Mouse (Mus musculus): ENCODE measurements around the gene Cxcl2. TPM values are rescaled to one million over a fixed set of nuclear protein-coding genes. Genes with fewer than 3 reads are reported as not detected.

The Cxcl2 gene
- polyA plus RNA-seq, 1 experiment from 2014 or later, result not detected

DNA sequence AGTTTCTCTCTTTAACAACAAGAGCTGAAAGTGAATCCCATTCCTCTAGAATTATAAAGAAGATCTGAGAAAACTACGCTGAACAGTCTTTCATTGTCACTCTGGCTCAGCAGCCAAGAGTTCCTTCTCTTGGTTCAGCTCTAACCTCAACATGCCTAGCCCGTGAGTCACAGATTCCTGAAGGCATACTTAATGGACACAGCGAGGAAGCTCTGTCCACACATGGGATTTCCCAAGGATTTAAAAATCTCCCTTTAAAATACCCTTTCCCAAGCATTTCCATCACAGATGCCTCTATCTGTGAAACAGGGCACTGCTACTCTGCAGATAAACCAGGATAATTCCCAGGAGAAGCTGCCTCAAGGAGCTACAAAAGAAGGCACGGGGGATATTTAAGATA, 27.6 kb upstream of the Cxcl2 start:
- no peak for ATAC-seq (ENCODE audit: insufficient number of reproducible peaks, insufficient read depth, low FRiP score, low read depth)
- Histone ChIP-seq H3K4me2 (replicated peaks; ENCODE audit: low read depth, low read length) (no peak overlapping the region), H3K27ac (ENCODE audit: low read length) (no peak overlapping the region), H3K27me3 (ENCODE audit: control insufficient read depth, insufficient read depth, low read length) (no peaks in the 10 kb centered on the region), H3K4me3 (ENCODE audit: low read depth, low read length) (no peak overlapping the region), H3K36me3 (ENCODE audit: control insufficient read depth, insufficient read depth, low read length) (no peaks in the 10 kb centered on the region), H3K9ac (replicated peaks; ENCODE audit: low read depth, low read length) (no peak overlapping the region), H3K9me3 (ENCODE audit: control insufficient read depth, low read depth, low read length) (no peaks in the 10 kb centered on the region), H3K4me1 (ENCODE audit: control insufficient read depth, insufficient read depth, low read length) (no peaks in the 10 kb centered on the region)
- 52% methylated on average over 4 of the region's 4 CpGs for WGBS

GRCm38 (mm10) chr5:90876471-90877172, 27.0 kb upstream of the Cxcl2 start:
- 61% methylated on average over 8 of the region's 8 CpGs for WGBS
- no peak overlapping the region for H3K9ac ChIP-seq (replicated peaks; ENCODE audit: low read depth, low read length)
- H3K4me1 ChIP-seq (ENCODE audit: control insufficient read depth, insufficient read depth, low read length), result no peaks in the 10 kb centered on the region
- H3K4me3 ChIP-seq (ENCODE audit: low read depth, low read length), result no peak overlapping the region
- no peaks in the 10 kb centered on the region for H3K27me3 ChIP-seq (ENCODE audit: control insufficient read depth, insufficient read depth, low read length)
- H3K9me3 ChIP-seq (ENCODE audit: control insufficient read depth, low read depth, low read length), result no peaks in the 10 kb centered on the region
- no peak overlapping the region for H3K27ac ChIP-seq (ENCODE audit: low read length)
- no peaks in the 10 kb centered on the region for H3K36me3 ChIP-seq (ENCODE audit: control insufficient read depth, insufficient read depth, low read length)
- no peak overlapping the region for H3K4me2 ChIP-seq (replicated peaks; ENCODE audit: low read depth, low read length)
- ATAC-seq (ENCODE audit: insufficient number of reproducible peaks, insufficient read depth, low FRiP score, low read depth), result no peak

DNA sequence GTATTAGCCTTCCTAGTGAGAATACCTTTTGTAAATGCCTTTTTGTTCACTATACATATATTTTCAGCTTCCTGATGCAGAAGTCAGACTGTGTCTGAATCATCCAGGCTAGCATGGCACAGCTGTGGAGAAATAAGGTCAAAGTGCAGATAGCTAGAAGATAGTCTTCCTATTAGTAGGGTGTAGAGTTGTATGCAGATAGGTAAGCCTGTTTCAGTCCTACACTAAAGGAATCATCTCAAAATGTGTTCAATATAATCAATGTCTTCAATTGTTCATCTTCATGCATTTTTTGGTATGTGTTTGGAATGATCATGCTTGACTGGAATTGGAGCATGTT, 26.5 kb upstream of the Cxcl2 start:
- H3K36me3 ChIP-seq (ENCODE audit: control insufficient read depth, insufficient read depth, low read length), result no peaks in the 10 kb centered on the region

DNA sequence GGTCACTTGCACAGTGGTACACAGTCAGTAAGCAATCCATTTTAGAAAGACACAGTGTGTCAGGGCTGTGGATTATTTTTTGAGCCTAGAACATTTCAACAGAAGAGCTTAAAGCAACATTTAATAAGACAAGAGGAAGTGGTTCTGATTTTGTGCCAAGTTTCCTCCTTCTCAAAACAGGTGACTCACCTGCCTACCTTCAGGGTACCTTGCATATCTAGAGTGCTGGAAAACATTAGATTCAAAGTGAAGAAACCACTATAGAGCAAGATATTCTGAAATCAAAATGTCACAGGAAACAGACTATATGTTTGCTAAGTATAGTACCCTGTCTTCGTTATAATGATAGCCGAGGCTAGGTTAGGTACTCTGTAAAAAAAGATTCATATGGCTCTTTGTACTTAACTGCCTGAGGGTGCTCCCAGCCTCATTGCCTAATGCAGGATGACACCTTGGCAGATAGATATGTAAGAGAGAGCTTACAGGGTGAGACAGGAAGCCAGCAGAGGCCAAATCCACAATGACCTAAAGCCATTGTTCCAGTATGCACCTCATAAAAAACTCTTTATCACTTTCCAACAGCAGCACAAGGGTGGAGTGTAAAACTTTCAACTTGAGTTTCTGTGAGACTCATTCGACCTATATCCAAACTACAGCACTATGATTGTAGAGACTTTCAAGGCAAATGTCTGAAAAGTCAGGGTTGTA, 24.2 kb upstream of the Cxcl2 start:
- no peaks in the 10 kb centered on the region for H3K36me3 ChIP-seq (ENCODE audit: control insufficient read depth, insufficient read depth, low read length)
- no peak overlapping the region for H3K27ac ChIP-seq (ENCODE audit: low read length)
- no peaks in the 10 kb centered on the region for H3K9me3 ChIP-seq (ENCODE audit: control insufficient read depth, low read depth, low read length)
- H3K27me3 ChIP-seq (ENCODE audit: control insufficient read depth, insufficient read depth, low read length), result no peaks in the 10 kb centered on the region
- H3K4me3 ChIP-seq (ENCODE audit: low read depth, low read length), result no peak overlapping the region
- 84% methylated on average over 3 of the region's 3 CpGs for WGBS
- no peak overlapping the region for H3K9ac ChIP-seq (replicated peaks; ENCODE audit: low read depth, low read length)
- H3K4me2 ChIP-seq (replicated peaks; ENCODE audit: low read depth, low read length), result no peak overlapping the region
- no peak for ATAC-seq (ENCODE audit: insufficient number of reproducible peaks, insufficient read depth, low FRiP score, low read depth)
- H3K4me1 ChIP-seq (ENCODE audit: control insufficient read depth, insufficient read depth, low read length), result no peaks in the 10 kb centered on the region

More for the DNA sequence above, 26.5 kb upstream of the Cxcl2 start:
- Histone ChIP-seq H3K27ac (ENCODE audit: low read length) (no peak overlapping the region), H3K27me3 (ENCODE audit: control insufficient read depth, insufficient read depth, low read length) (no peaks in the 10 kb centered on the region), H3K4me1 (ENCODE audit: control insufficient read depth, insufficient read depth, low read length) (no peaks in the 10 kb centered on the region), H3K9ac (replicated peaks; ENCODE audit: low read depth, low read length) (no peak overlapping the region), H3K9me3 (ENCODE audit: control insufficient read depth, low read depth, low read length) (no peaks in the 10 kb centered on the region), H3K4me2 (replicated peaks; ENCODE audit: low read depth, low read length) (no peak overlapping the region), H3K4me3 (ENCODE audit: low read depth, low read length) (no peak overlapping the region)
- ATAC-seq (ENCODE audit: insufficient number of reproducible peaks, insufficient read depth, low FRiP score, low read depth), result no peak

DNA sequence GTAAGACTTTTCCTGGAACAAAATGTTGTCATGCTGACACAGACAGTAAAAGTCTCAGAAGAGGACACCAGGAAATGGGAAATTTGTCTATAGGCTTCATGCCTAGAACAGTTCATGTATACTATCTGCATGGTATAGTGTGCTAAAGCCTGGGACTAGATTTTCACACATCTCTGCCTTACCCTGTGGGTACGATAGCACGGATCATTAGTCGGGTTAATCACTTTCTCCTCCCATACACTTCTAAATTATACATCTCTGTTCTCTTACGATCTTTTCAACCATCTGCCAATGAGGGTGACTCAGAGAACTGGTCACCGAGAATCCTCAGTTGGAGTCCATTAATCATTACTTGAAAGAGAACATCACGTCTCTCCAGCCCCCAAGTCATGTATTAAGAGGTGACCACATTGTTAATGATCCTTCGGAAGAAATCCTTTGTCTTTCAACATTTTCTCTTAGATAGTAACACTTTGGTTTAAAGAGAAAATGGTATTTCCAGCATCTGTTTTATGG, 23.3 kb upstream of the Cxcl2 start:
- H3K9me3 ChIP-seq (ENCODE audit: control insufficient read depth, low read depth, low read length), result no peaks in the 10 kb centered on the region
- H3K4me2 ChIP-seq (replicated peaks; ENCODE audit: low read depth, low read length), result no peak overlapping the region
- H3K9ac ChIP-seq (replicated peaks; ENCODE audit: low read depth, low read length), result no peak overlapping the region
- H3K27me3 ChIP-seq (ENCODE audit: control insufficient read depth, insufficient read depth, low read length), result no peaks in the 10 kb centered on the region
- WGBS, result 83% methylated on average over 7 of the region's 7 CpGs
- H3K36me3 ChIP-seq (ENCODE audit: control insufficient read depth, insufficient read depth, low read length), result no peaks in the 10 kb centered on the region
- no peaks in the 10 kb centered on the region for H3K4me1 ChIP-seq (ENCODE audit: control insufficient read depth, insufficient read depth, low read length)
- H3K27ac ChIP-seq (ENCODE audit: low read length), result no peak overlapping the region
- no peak for ATAC-seq (ENCODE audit: insufficient number of reproducible peaks, insufficient read depth, low FRiP score, low read depth)
- no peak overlapping the region for H3K4me3 ChIP-seq (ENCODE audit: low read depth, low read length)

GRCm38 (mm10) chr5:90881021-90881420, 22.6 kb upstream of the Cxcl2 start:
- WGBS, result 90% methylated on average over 4 of the region's 4 CpGs
- no peaks in the 10 kb centered on the region for H3K4me1 ChIP-seq (ENCODE audit: control insufficient read depth, insufficient read depth, low read length)
- no peak overlapping the region for H3K9ac ChIP-seq (replicated peaks; ENCODE audit: low read depth, low read length)
- ATAC-seq (ENCODE audit: insufficient number of reproducible peaks, insufficient read depth, low FRiP score, low read depth), result no peak
- no peaks in the 10 kb centered on the region for H3K9me3 ChIP-seq (ENCODE audit: control insufficient read depth, low read depth, low read length)
- H3K27ac ChIP-seq (ENCODE audit: low read length), result no peak overlapping the region
- no peak overlapping the region for H3K4me3 ChIP-seq (ENCODE audit: low read depth, low read length)
- no peak overlapping the region for H3K4me2 ChIP-seq (replicated peaks; ENCODE audit: low read depth, low read length)
- no peaks in the 10 kb centered on the region for H3K27me3 ChIP-seq (ENCODE audit: control insufficient read depth, insufficient read depth, low read length)
- no peaks in the 10 kb centered on the region for H3K36me3 ChIP-seq (ENCODE audit: control insufficient read depth, insufficient read depth, low read length)

DNA sequence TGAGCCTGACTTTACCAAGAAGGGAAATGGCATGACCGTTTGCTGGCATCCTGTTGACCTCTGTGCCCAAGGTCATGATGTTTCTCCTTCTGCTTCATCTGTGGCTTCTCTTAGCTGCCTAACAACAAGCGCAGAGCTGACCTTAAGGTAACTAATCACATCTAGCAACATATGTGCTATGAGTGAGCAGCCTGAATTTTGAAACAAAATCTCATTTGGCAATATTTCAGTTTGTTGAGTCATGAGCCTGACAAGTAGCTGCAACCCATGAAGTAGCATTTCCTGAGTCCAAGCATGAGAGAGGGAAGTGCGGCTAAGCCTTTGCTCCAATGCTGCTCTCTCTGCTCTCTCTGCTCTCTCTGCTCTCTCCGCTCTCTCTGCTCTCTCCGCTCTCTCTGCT, 22.0 kb upstream of the Cxcl2 start:
- Histone ChIP-seq H3K4me1 (ENCODE audit: control insufficient read depth, insufficient read depth, low read length) (no peaks in the 10 kb centered on the region), H3K27ac (ENCODE audit: low read length) (no peak overlapping the region), H3K36me3 (ENCODE audit: control insufficient read depth, insufficient read depth, low read length) (no peaks in the 10 kb centered on the region), H3K9ac (replicated peaks; ENCODE audit: low read depth, low read length) (no peak overlapping the region), H3K9me3 (ENCODE audit: control insufficient read depth, low read depth, low read length) (no peaks in the 10 kb centered on the region), H3K4me3 (ENCODE audit: low read depth, low read length) (no peak overlapping the region), H3K4me2 (replicated peaks; ENCODE audit: low read depth, low read length) (no peak overlapping the region), H3K27me3 (ENCODE audit: control insufficient read depth, insufficient read depth, low read length) (no peaks in the 10 kb centered on the region)
- 87% methylated on average over 5 of the region's 5 CpGs for WGBS
- no peak for ATAC-seq (ENCODE audit: insufficient number of reproducible peaks, insufficient read depth, low FRiP score, low read depth)

DNA sequence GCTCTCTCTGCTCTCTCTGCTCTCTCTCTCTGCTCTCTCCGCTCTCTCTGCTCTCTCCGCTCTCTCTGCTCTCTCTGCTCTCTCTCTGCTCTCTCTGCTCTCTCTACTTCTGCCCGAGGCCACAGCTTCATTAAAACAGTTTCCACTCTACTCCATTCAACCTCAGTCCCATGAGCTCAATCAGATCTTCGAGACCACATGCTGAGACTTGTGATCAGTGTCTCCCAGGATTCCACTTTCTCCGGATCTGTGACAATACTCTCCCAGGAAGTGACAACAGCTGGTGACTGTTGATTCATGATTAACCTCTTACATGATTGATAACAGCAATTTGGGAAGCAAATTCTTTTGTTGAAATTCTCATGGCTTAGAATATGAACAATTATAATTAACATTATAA, 21.5 kb upstream of the Cxcl2 start:
- WGBS, result 87% methylated on average over 5 of the region's 5 CpGs
- H3K27me3 ChIP-seq (ENCODE audit: control insufficient read depth, insufficient read depth, low read length), result no peaks in the 10 kb centered on the region
- no peak for ATAC-seq (ENCODE audit: insufficient number of reproducible peaks, insufficient read depth, low FRiP score, low read depth)
- H3K4me3 ChIP-seq (ENCODE audit: low read depth, low read length), result no peak overlapping the region
- no peaks in the 10 kb centered on the region for H3K4me1 ChIP-seq (ENCODE audit: control insufficient read depth, insufficient read depth, low read length)
- H3K27ac ChIP-seq (ENCODE audit: low read length), result no peak overlapping the region
- no peaks in the 10 kb centered on the region for H3K36me3 ChIP-seq (ENCODE audit: control insufficient read depth, insufficient read depth, low read length)
- H3K9me3 ChIP-seq (ENCODE audit: control insufficient read depth, low read depth, low read length), result no peaks in the 10 kb centered on the region
- H3K9ac ChIP-seq (replicated peaks; ENCODE audit: low read depth, low read length), result no peak overlapping the region
- H3K4me2 ChIP-seq (replicated peaks; ENCODE audit: low read depth, low read length), result no peak overlapping the region

All from stomach, embryonic 14.5 days (tissue).